Mouse (Mus musculus) myocyte (in vitro differentiated cells): ENCODE results near the gene Cog2. TPM values are rescaled to one million over a fixed set of nuclear protein-coding genes. Genes with fewer than 3 reads are reported as not detected.

Experiments
- H3K27me3 ChIP-seq: one replicate; pipeline ENCODE4 v1.6.1; 2011; ENCODE audit not compliant: control insufficient read depth, insufficient read depth, insufficient read length
- H3K36me3 ChIP-seq: one replicate; pipeline ENCODE4 v1.6.1; 2011; ENCODE audit not compliant: control insufficient read depth, insufficient read depth
- H3K4me2 ChIP-seq: one replicate; pipeline ENCODE4 v1.6.1; 2011; ENCODE audit warnings: low read depth, control low read depth
- H3K4me3 ChIP-seq: one replicate; pipeline ENCODE4 v1.5.1; 2011; ENCODE audit warnings: mild to moderate bottlenecking, control low read depth, moderate library complexity
- H3K79me2 ChIP-seq: one replicate; pipeline ENCODE4 v1.6.1; 2011; ENCODE audit not compliant: control insufficient read depth, insufficient read depth
- H3ac ChIP-seq: one replicate; pipeline ENCODE4 v1.6.1; 2011; ENCODE audit not compliant: control insufficient read depth, insufficient read length
- CEBPB ChIP-seq: IDR thresholded peaks from 2 replicates; pipeline ENCODE4 v1.6.1; 2011; ENCODE audit warnings: mild to moderate bottlenecking, moderate library complexity; ENCODE audit not compliant: poor library complexity, insufficient read depth, severe bottlenecking
- E2F4 ChIP-seq: IDR thresholded peaks from one replicate; pipeline ENCODE4 v1.6.1; 2011; ENCODE audit warnings: mild to moderate bottlenecking, control low read depth, moderate library complexity; ENCODE audit not compliant: insufficient read depth
- MAX ChIP-seq: IDR thresholded peaks from one replicate; pipeline ENCODE4 v1.6.1; 2011; ENCODE audit warnings: low read depth, mild to moderate bottlenecking, control low read depth
- MYOD1 ChIP-seq, 3 experiments: IDR thresholded peaks; one replicate each; pipeline ENCODE4 v1.6.1; 2011; ENCODE audit warnings: control low read depth in 2 of 3, low read depth in 2 of 3, mild to moderate bottlenecking in 2 of 3, moderate library complexity in 1 of 3; ENCODE audit not compliant: insufficient read length in 2 of 3, control insufficient read depth in 1 of 3
- MYOG ChIP-seq, 3 experiments: IDR thresholded peaks; one replicate each; pipeline ENCODE4 v1.6.1; 2011; ENCODE audit warnings: control low read depth in 2 of 3, low read depth in 2 of 3, mild to moderate bottlenecking in 2 of 3; ENCODE audit not compliant: insufficient read length in 2 of 3, control insufficient read depth in 1 of 3, insufficient read depth in 1 of 3
- POLR2A ChIP-seq: IDR thresholded peaks from one replicate; pipeline ENCODE4 v1.6.1; 2011; ENCODE audit warnings: low read depth, mild to moderate bottlenecking, control low read depth, moderate library complexity; ENCODE audit not compliant: insufficient read length
- POLR2AphosphoS2 ChIP-seq: IDR thresholded peaks from one replicate; pipeline ENCODE4 v1.6.1; 2011; ENCODE audit warnings: low read depth, control low read depth; ENCODE audit not compliant: insufficient read length
- REST ChIP-seq: IDR thresholded peaks from one replicate; pipeline ENCODE4 v1.6.1; 2011; ENCODE audit warnings: mild to moderate bottlenecking, control low read depth, moderate library complexity; ENCODE audit not compliant: insufficient read depth, insufficient read length
- SRF ChIP-seq: IDR thresholded peaks from one replicate; pipeline ENCODE4 v1.6.1; 2011; ENCODE audit warnings: low read depth; ENCODE audit not compliant: control insufficient read depth, insufficient read length
- TCF12 ChIP-seq: IDR thresholded peaks from one replicate; pipeline ENCODE4 v1.6.1; 2011; ENCODE audit warnings: mild to moderate bottlenecking, control low read depth; ENCODE audit not compliant: poor library complexity, insufficient read depth, severe bottlenecking
- TCF3 ChIP-seq: IDR thresholded peaks from one replicate; pipeline ENCODE4 v1.6.1; 2011; ENCODE audit warnings: low read depth, control low read depth; ENCODE audit not compliant: insufficient read length
- USF1 ChIP-seq: IDR thresholded peaks from one replicate; pipeline ENCODE4 v1.6.1; 2011; ENCODE audit warnings: low read depth, mild to moderate bottlenecking, control low read depth, moderate library complexity
- polyA plus RNA-seq: library from polyadenylated mRNA; unstranded; fragments of >200 nt; fragmentation: generic; extraction: Trizol; gene quantifications from one replicate; pipeline ENCODE4 v1.2.1, GENCODE M21; 2012; ENCODE audit warnings: missing spikeins

Gene Cog2
- 26.3 TPM for polyA plus RNA-seq

DNA sequence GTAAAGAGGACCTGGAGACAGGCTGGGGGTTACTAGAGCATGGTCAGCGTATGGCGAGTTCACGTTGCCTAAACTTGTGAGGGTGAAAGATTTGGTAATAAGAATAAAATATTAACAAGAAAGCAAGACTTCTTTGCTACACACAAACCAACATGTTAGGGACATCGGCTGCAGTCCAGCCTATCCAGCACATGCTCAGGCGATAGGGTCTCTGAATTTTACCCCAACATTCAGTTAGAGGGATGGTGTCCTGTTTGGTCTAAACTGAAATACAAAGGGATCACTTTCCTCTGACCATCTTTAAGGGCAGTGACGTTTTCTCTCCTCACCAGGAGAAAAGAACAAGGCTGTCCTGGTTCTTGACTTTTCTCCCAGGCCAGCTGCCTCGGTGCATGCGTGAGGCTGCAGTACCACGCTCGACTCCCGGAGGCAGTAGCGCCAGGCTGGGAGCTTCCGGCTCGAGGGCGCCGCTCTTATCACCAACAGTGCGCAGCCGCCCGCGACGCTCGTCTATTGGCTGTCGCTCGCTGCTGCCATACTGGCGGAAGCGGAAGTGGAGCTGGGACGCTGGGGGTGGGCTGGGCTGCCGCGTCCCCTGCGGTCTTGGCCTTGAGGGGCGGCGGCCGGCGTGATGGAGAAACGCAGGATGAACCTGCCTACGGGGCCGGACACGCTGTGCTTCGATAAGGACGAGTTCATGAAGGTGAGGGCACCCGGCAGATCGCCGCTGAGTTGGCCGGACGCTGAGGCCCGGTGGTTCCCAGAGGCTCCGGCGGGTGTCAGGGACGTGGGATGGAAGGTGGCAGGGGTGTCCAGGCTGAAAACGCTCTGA, at the start of gene Cog2:
Cog2 (plus strand) TSS at position 519 of the 832 bp plus-strand sequence.
- Histone ChIP-seq H3K36me3 (no peaks in the 10 kb centered on the region), H3K4me3 (peak within 1 kb of the TSS; percentile 56), H3K79me2 (peaks cover 25% of the 10 kb centered on the region), H3K4me2 (peak within 1 kb of the TSS; percentile 87), H3K27me3 (peaks cover 13% of the 10 kb centered on the region), H3ac (peak within 1 kb of the TSS; percentile 11)
- TF ChIP-seq POLR2A, result peak; percentile 93
- no peak for TF ChIP-seq SRF
- peak; percentile 83 for TF ChIP-seq POLR2AphosphoS2
- no peak for TF ChIP-seq MAX
- TF ChIP-seq TCF12, result no peak
- no peak for TF ChIP-seq REST

DNA sequence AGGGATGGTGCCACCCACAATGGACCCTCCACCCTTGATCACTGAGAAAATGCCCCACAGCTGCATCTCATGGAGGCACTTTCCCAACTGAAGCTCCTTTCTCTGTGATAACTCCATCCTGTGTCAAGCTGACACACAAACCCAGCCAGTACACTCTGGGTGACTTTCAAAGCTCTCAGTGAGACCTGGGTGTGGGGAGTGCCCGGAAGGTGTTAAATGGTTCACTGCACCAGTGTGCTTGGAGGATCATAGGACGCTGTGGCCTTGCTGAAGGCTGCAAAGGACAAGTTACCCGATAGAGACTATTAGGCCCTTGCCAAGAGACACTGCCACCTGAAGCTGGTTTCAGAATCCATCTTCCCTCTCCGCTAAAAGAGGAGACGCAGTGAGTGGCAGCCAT, 44.9 kb upstream of the Cog2 start:
- TF ChIP-seq USF1 (no peak), MAX (no peak), MYOG (IDR thresholded peaks at IDR 0.05; ENCODE audit: control insufficient read depth in 1 of 3, insufficient read depth in 1 of 3, insufficient read length in 2 of 3, low read depth in 2 of 3) (no peak), TCF12 (no peak), E2F4 (no peak), POLR2A (no peak), REST (no peak), MYOD1 (IDR thresholded peaks at IDR 0.05; ENCODE audit: control insufficient read depth in 1 of 3, insufficient read length in 2 of 3, low read depth in 2 of 3) (no peak), TCF3 (no peak), POLR2AphosphoS2 (no peak), SRF (no peak), CEBPB (no peak)

DNA sequence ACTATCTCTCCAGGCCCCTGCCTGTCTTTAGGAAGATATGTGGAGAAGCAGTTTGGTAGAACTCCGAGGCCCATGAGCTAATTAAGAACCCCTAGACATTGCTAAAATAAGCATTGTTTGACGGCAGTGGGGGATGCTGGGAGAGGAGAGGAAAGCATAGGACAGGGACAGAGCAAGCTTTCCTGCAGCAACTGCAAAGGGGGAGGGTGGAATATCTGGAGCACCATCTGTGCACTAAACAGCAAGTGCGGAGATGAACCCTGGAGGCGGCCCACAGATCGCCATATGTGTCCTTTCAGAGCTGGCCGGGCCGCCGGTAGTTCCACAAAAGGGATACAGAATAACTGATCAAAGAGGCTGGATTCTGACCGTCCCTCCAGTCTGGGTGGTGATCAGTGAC, 43.9 kb upstream of the Cog2 start:
- TF ChIP-seq POLR2AphosphoS2 (no peak), CEBPB (no peak), MAX (no peak), POLR2A (no peak), TCF12 (no peak), USF1 (no peak), REST (no peak), SRF (no peak), E2F4 (no peak), TCF3 (no peak), MYOD1 (IDR thresholded peaks at IDR 0.05; ENCODE audit: control insufficient read depth in 1 of 3, insufficient read length in 2 of 3, low read depth in 2 of 3) (no peak)
- H3ac ChIP-seq, result no peak overlapping the region
- H3K27me3 ChIP-seq, result peaks cover 25% of the 10 kb centered on the region
- H3K36me3 ChIP-seq, result no peaks in the 10 kb centered on the region
- no peak overlapping the region for H3K4me2 ChIP-seq
- no peak overlapping the region for H3K4me3 ChIP-seq
- no peaks in the 10 kb centered on the region for H3K79me2 ChIP-seq

More for the DNA sequence above, 44.9 kb upstream of the Cog2 start:
- Histone ChIP-seq H3K4me3 (no peak overlapping the region), H3ac (no peak overlapping the region), H3K4me2 (no peak overlapping the region), H3K79me2 (no peaks in the 10 kb centered on the region), H3K27me3 (peaks cover 25% of the 10 kb centered on the region), H3K36me3 (no peaks in the 10 kb centered on the region)

DNA sequence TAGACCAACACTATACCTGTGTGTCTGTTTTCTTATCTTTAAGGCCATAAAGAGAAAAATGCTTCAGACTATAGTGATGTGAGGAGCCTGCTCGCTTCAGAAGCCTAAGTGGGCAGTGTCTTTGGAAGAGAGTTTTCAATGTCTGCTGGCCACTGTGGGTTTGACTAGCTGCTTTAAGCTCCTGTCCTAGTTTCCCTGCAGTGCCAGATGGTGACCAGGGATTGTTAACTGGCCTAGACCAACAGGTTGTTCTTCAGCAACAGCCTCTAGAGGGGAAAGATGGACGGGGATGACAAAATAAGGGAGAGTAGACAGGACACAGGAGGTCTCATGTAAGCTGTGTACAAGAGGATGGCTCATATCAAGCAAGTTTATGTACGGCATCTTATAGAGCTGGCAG, 41.3 kb upstream of the Cog2 start:
- TF ChIP-seq MAX (no peak), MYOD1 (IDR thresholded peaks at IDR 0.05; ENCODE audit: control insufficient read depth in 1 of 3, insufficient read length in 2 of 3, low read depth in 2 of 3) (no peak), REST (no peak), E2F4 (no peak), TCF12 (no peak), POLR2A (no peak), SRF (no peak), POLR2AphosphoS2 (no peak), CEBPB (no peak), MYOG (IDR thresholded peaks at IDR 0.05; ENCODE audit: control insufficient read depth in 1 of 3, insufficient read depth in 1 of 3, insufficient read length in 2 of 3, low read depth in 2 of 3) (no peak), TCF3 (no peak), USF1 (no peak)
- no peak overlapping the region for H3ac ChIP-seq
- no peaks in the 10 kb centered on the region for H3K79me2 ChIP-seq
- no peaks in the 10 kb centered on the region for H3K36me3 ChIP-seq
- no peak overlapping the region for H3K4me3 ChIP-seq
- peaks cover 29% of the 10 kb centered on the region for H3K27me3 ChIP-seq
- no peak overlapping the region for H3K4me2 ChIP-seq

DNA sequence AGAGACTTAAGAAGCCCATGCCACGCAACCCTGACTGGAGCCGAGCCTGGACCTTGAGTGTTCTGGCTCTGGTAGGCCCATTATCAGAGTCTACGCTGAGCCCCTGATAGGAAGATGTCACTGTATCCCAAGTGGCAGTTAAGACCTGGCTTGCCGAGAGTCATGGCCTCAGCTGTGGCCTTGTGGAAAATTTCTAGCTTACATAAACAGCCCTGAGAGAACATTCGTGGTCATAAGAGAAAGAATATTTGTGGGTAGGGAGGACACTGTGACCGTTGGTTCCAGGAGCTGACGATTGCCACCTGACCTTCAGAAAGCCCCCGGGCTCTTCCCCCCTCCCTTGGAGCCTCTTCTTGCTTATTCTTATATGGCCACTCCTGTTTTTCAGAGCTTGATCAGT, 40.2 kb upstream of the Cog2 start:
- Histone ChIP-seq H3K4me2 (no peak overlapping the region), H3K36me3 (no peaks in the 10 kb centered on the region), H3K79me2 (no peaks in the 10 kb centered on the region), H3K4me3 (no peak overlapping the region), H3K27me3 (peaks cover 29% of the 10 kb centered on the region), H3ac (no peak overlapping the region)
- no peak for TF ChIP-seq TCF12
- TF ChIP-seq MYOG (IDR thresholded peaks at IDR 0.05; ENCODE audit: control insufficient read depth in 1 of 3, insufficient read depth in 1 of 3, insufficient read length in 2 of 3, low read depth in 2 of 3), result no peak
- no peak for TF ChIP-seq E2F4
- TF ChIP-seq MYOD1 (IDR thresholded peaks at IDR 0.05; ENCODE audit: control insufficient read depth in 1 of 3, insufficient read length in 2 of 3, low read depth in 2 of 3), result no peak
- TF ChIP-seq REST, result no peak
- no peak for TF ChIP-seq TCF3
- TF ChIP-seq POLR2AphosphoS2, result no peak
- no peak for TF ChIP-seq MAX
- no peak for TF ChIP-seq POLR2A
- TF ChIP-seq USF1, result no peak
- TF ChIP-seq CEBPB, result no peak
- no peak for TF ChIP-seq SRF
